Comparison of ENCODE assay signal across 8 mouse cellular contexts in the genomic region with DNA sequence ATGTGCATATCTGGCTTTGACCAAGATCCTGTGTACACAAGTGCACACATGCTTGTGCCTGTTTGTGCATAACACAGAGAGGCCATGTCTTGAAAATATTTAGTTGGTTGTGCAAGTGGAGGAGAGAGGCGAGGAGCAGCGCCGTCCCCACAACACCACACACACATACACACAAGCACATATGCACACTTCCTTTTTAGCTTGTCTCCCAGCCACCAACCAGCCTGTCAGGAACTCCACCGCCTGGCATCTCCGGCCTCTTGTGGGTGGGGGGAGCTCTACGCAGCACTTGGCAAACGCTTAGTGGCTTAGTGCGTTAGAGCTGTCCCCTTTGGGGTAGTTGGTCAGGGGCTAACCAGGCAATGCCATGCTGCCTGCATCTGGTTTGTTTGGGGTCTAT. TPM values are rescaled to one million over a fixed set of nuclear protein-coding genes. Genes with fewer than 3 reads are reported as not detected.
DNase-seq lines count a peak whose midpoint lies in the region; ATAC-seq lines count a peak whose summit lies in the region.

No protein-coding gene starts in this region.

- peak; percentile 28 to 63 for DNase-seq in layer of hippocampus, adult 18-20 months (ENCODE audit: low spot score in 2 of 2)
- no peak for DNase-seq in layer of hippocampus, adult 11-12 months (ENCODE audit: low spot score)
- peak; percentile 21 for DNase-seq in liver
- no peak for DNase-seq in spleen, postnatal 36 days (ENCODE audit: low spot score in 2 of 2)
- no peak for DNase-seq in gastrocnemius, postnatal 25 days

- peak overlapping the region; percentile 88 for H3K9ac ChIP-seq in embryonic facial prominence, embryonic 13.5 days
- peak overlapping the region; percentile 89 for H3K9ac ChIP-seq in hindbrain, embryonic 13.5 days
- H3K9ac ChIP-seq in neural tube, embryonic 13.5 days, result peak overlapping the region; percentile 90

- H3K36me3 ChIP-seq in embryonic facial prominence, embryonic 13.5 days, result peaks cover 6% of the 10 kb centered on the region; the same call in 1 of the 2 replicates
- no peaks in the 10 kb centered on the region for H3K36me3 ChIP-seq in hindbrain, embryonic 13.5 days
- no peaks in the 10 kb centered on the region for H3K36me3 ChIP-seq in neural tube, embryonic 13.5 days

- no peaks in the 10 kb centered on the region for H3K27me3 ChIP-seq in embryonic facial prominence, embryonic 13.5 days
- peaks cover 11% of the 10 kb centered on the region; the same call in 1 of the 2 replicates for H3K27me3 ChIP-seq in hindbrain, embryonic 13.5 days
- no peaks in the 10 kb centered on the region; the same call in 1 of the 2 replicates for H3K27me3 ChIP-seq in neural tube, embryonic 13.5 days

- ATAC-seq in embryonic facial prominence, embryonic 13.5 days (ENCODE audit: insufficient number of reproducible peaks, insufficient read depth, low FRiP score, low TSS enrichment, low read depth), result no peak
- no peak for ATAC-seq in hindbrain, embryonic 13.5 days (ENCODE audit: low FRiP score)
- ATAC-seq in neural tube, embryonic 13.5 days (ENCODE audit: low read depth), result no peak

- WGBS in embryonic facial prominence, embryonic 13.5 days, result 25% methylated on average over 8 of the region's 8 CpGs
- WGBS in hindbrain, embryonic 13.5 days, result 38% methylated on average over 8 of the region's 8 CpGs
- 56% methylated on average over 8 of the region's 8 CpGs for WGBS in neural tube, embryonic 13.5 days

- no peaks in the 10 kb centered on the region for H3K9me3 ChIP-seq in embryonic facial prominence, embryonic 13.5 days
- no peaks in the 10 kb centered on the region for H3K9me3 ChIP-seq in hindbrain, embryonic 13.5 days
- no peaks in the 10 kb centered on the region for H3K9me3 ChIP-seq in neural tube, embryonic 13.5 days

- peak overlapping the region; percentile 92 for H3K4me3 ChIP-seq in embryonic facial prominence, embryonic 13.5 days
- H3K4me3 ChIP-seq in hindbrain, embryonic 13.5 days, result peak overlapping the region; percentile 79
- H3K4me3 ChIP-seq in neural tube, embryonic 13.5 days, result peak overlapping the region; percentile 79

- H3K27ac ChIP-seq in embryonic facial prominence, embryonic 13.5 days, result no peak overlapping the region; the same call in 1 of the 2 replicates
- 0 out of 2 replicates have a peak overlapping the region, but pooled peaks have one; percentile 88 for H3K27ac ChIP-seq in hindbrain, embryonic 13.5 days
- peak overlapping the region; percentile 90 for H3K27ac ChIP-seq in neural tube, embryonic 13.5 days (replicated peaks)

- H3K4me2 ChIP-seq in embryonic facial prominence, embryonic 13.5 days, result peak overlapping the region; percentile 96
- peak overlapping the region; percentile 98 for H3K4me2 ChIP-seq in hindbrain, embryonic 13.5 days
- peak overlapping the region; percentile 99 for H3K4me2 ChIP-seq in neural tube, embryonic 13.5 days

- peaks cover 42% of the 10 kb centered on the region for H3K4me1 ChIP-seq in embryonic facial prominence, embryonic 13.5 days
- H3K4me1 ChIP-seq in hindbrain, embryonic 13.5 days (replicated peaks), result peaks cover 42% of the 10 kb centered on the region
- peaks cover 33% of the 10 kb centered on the region for H3K4me1 ChIP-seq in neural tube, embryonic 13.5 days (replicated peaks)

RNA-seq across cellular contexts. Expression of a gene that starts 1.2 kb away (rescaled TPM):
- total RNA-seq in layer of hippocampus, adult 18-20 months (2021), result 10 to 100 TPM; 25.1 to 27.1 TPM
- 20.6 and 21.3 TPM in 2 replicates for polyA plus RNA-seq in embryonic facial prominence, embryonic 13.5 days (2015; fragmentation: Nextera tagmentation; extraction: Ambion mirVana)
- 7.3 and 8.1 TPM in 2 replicates for polyA plus RNA-seq in hindbrain, embryonic 13.5 days (2015; fragmentation: Nextera tagmentation; extraction: Ambion mirVana)
- 6.8 and 8.0 TPM in 2 replicates for polyA plus RNA-seq in neural tube, embryonic 13.5 days (2015; fragmentation: Nextera tagmentation; extraction: Ambion mirVana)
- 1 to 10 TPM; 5.5 to 8.6 TPM for total RNA-seq in gastrocnemius, postnatal 25 days (2021)

Comparison
In these comparisons a context has a peak if more than half of its experiments do, and no peak if none do; other contexts are left out.
1. DNase-seq: peak in layer of hippocampus, adult 18-20 months (2 of 2) and liver (single experiment); none in layer of hippocampus, adult 11-12 months (single experiment), spleen, postnatal 36 days (0 of 2) and gastrocnemius, postnatal 25 days (single experiment).
2. Peak in every context shown above with its lines, with median percentiles within 50 percentile points of each other: H3K4me2 ChIP-seq, H3K4me3 ChIP-seq and H3K9ac ChIP-seq.